Mouse (Mus musculus) lung, embryonic 16.5 days (tissue): ENCODE measurements at regions not wholly inside any gene's neighbourhood (a gene's known extent, or its start where the extent isn't known, plus 50 kb on each side); places are given as distances from the start of the nearest gene placed in this dataset.

Experiments used
- ATAC-seq: fragments of 200-750 bp; cut with Nextera tagmentation; 2 replicates; pipeline ENCODE4 v1.8.0; 2017; ENCODE audit warnings: low read depth, mild to moderate bottlenecking, moderate library complexity
- H3K27ac ChIP-seq: fragments of 300-500 bp; sonication (generic); 2 replicates; pipeline ENCODE4 v1.5.1; 2014; ENCODE audit warnings: mild to moderate bottlenecking, control low read depth, low read length
- H3K27me3 ChIP-seq: fragments of 300-500 bp; sonication (generic); 2 replicates; pipeline ENCODE4 v1.6.1; 2014; ENCODE audit warnings: low read depth, low read length, mixed read lengths; ENCODE audit not compliant: control insufficient read depth, insufficient read depth
- H3K36me3 ChIP-seq: fragments of 300-500 bp; sonication (generic); 2 replicates; pipeline ENCODE4 v1.6.1; 2014; ENCODE audit warnings: low read length; ENCODE audit not compliant: control insufficient read depth, insufficient read depth
- H3K4me1 ChIP-seq: fragments of 300-500 bp; sonication (generic); replicated peaks from 2 replicates; pipeline ENCODE4 v1.6.1; 2014; ENCODE audit warnings: low read length, mixed read lengths; ENCODE audit not compliant: control insufficient read depth, insufficient read depth
- H3K4me2 ChIP-seq: fragments of 300-500 bp; sonication (generic); 2 replicates; pipeline ENCODE4 v1.6.1; 2014; ENCODE audit warnings: low read depth, low read length, control low read depth
- H3K4me3 ChIP-seq: fragments of 300-500 bp; sonication (generic); 2 replicates; pipeline ENCODE4 v1.5.1; 2014; ENCODE audit warnings: mild to moderate bottlenecking, low read length, control low read depth
- H3K9ac ChIP-seq: fragments of 300-500 bp; sonication (generic); 2 replicates; pipeline ENCODE4 v1.6.1; 2014; ENCODE audit warnings: low read length, control low read depth
- H3K9me3 ChIP-seq: fragments of 300-500 bp; sonication (generic); 2 replicates; pipeline ENCODE4 v1.6.1; 2016; ENCODE audit warnings: low read length; ENCODE audit not compliant: control insufficient read depth
- WGBS: fragments of 180-500 bp; shearing (Covaris S2); extraction: QIAGEN DNeasy Blood & Tissue Kit; methylation state at CpG from one replicate; pipeline ENCODE4 v1.1.7; 2014; 5-methylcytosine and 5-hydroxymethylcytosine counted together

DNA sequence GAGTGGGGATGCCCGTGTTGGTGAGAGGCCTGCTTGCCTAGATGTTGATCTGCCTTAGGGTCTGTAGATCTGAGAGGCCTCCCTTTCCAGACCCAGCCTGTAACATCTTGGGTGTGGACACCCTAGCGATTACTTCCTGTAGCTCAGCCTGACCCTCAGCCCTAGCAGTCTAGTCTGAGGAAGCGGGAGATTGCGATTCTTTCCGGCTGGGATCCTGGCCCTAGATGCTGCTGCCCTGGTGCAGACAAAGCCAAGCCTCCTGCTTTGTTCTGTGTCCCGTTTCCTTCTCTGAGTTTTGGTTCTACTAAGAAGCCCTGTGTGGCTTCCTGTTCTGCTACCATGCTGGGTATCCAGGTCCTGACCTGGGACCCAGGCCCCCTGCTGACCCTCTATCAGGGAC, 171.8 kb upstream of the Ubr2 start:
- Histone ChIP-seq H3K27ac (peak overlapping the region; percentile 82), H3K4me3 (no peak overlapping the region), H3K4me1 (peaks cover 51% of the 10 kb centered on the region), H3K9me3 (no peaks in the 10 kb centered on the region), H3K36me3 (no peaks in the 10 kb centered on the region), H3K4me2 (no peak overlapping the region), H3K27me3 (no peaks in the 10 kb centered on the region), H3K9ac (no peak overlapping the region)
- ATAC-seq: peak; percentile 34; the same call in 1 of the 2 replicates
- WGBS: 36% methylated on average over 6 of the region's 6 CpGs

DNA sequence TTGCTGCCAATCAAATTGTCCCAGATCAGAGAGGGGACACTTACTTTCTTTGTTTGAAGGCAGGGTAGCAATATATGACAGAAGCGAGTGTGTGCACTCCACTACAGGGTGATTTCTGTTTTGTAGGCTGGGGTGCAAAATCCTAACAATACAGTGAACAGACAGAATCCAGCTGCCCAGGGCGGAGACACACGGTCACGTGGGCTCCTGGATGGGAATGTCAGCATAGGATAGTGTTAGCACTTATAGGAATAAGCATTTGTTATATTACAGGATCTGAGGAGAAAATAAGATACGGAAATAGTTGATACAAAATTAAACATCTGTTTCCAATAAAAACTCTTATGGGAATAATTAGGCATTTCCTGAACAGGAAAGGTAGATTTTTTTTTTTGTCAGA, 169.1 kb upstream of the Ubr2 start:
- 41% methylated on average over 5 of the region's 5 CpGs for WGBS
- Histone ChIP-seq H3K4me1 (peaks cover 64% of the 10 kb centered on the region), H3K27me3 (no peaks in the 10 kb centered on the region), H3K27ac (peak overlapping the region; percentile 91), H3K9me3 (no peaks in the 10 kb centered on the region), H3K36me3 (no peaks in the 10 kb centered on the region), H3K9ac (no peak overlapping the region), H3K4me3 (no peak overlapping the region), H3K4me2 (peak overlapping the region; percentile 39)
- ATAC-seq: peak; percentile 63

DNA sequence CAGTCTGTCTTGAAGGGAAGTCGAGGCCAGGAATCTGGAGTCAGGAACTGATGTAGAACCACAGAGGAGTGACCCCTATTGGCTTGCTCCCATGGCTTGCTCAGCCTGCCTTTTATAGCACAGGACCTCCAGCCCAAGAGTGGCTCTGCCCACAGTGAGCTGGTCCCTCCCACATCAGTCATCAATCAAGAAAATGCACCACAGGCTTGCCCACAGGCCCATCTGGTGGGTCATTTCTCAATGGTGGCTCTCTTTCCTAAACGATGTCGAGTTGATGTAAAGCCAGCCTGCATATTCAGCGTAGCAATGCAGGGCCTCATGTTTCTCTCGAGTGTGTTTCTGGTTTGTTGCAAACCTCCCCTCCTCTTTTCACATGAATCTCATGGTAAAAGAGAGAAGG, 168.3 kb upstream of the Ubr2 start:
- peak; percentile 14; the same call in 1 of the 2 replicates for ATAC-seq
- no peak overlapping the region for H3K4me3 ChIP-seq
- H3K27me3 ChIP-seq: no peaks in the 10 kb centered on the region
- 30% methylated on average over 5 of the region's 5 CpGs for WGBS
- H3K36me3 ChIP-seq: no peaks in the 10 kb centered on the region
- peak overlapping the region; percentile 33; the same call in 1 of the 2 replicates for H3K9ac ChIP-seq
- H3K4me2 ChIP-seq: peak overlapping the region; percentile 39
- H3K27ac ChIP-seq: peak overlapping the region; percentile 91
- peaks cover 62% of the 10 kb centered on the region for H3K4me1 ChIP-seq
- no peaks in the 10 kb centered on the region for H3K9me3 ChIP-seq

DNA sequence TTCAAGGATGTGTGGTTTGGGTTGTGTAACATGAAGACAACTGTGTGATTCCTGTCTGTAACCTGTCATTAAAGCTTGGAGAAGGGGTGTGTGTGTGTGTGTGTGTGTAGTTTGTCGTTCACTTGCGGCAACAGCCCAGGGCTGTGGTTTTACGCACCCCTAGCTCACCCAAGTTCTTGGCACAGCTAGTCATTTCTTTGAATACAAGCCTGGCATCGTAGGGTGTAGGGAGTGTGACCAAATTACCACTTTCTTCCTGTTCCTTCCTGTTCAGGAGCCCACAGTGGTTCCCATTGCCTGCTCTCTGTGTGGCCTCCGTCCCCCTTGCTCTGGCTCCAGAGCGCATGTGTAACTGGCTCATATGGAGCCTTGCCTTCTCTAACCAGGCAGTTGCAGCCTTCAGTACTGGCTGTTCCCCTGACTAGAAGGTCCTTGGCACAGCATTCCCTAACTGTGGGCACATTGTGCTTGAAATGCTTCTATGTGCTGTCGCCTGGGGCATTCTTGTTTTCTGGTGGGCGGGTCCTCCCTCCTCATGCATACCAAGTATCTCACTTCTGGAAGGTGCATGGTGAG, 167.4 kb upstream of the Ubr2 start:
- WGBS: 77% methylated on average over 8 of the region's 8 CpGs

DNA sequence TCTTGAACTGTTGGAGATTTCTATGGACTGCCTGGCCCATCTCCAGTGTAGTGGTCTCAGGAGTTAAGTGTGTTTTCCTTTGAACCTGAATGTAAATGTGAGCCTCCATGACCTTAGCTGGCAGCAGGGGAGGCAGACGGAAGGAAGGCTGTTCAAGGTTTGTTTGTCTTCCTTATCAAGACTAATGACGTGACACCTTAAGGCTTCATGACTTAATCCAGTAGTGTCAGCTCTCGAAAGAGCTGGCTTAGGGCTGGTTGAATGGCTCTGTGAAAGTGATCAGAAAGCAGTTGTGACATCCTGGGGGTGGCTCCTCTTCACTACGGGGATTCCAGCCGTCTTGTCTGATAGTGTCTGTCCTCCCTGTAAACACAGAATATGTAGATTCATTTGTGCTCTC, 166.0 kb upstream of the Ubr2 start:
- Histone ChIP-seq H3K4me3 (no peak overlapping the region), H3K9ac (no peak overlapping the region), H3K27ac (peak overlapping the region; percentile 0), H3K36me3 (no peaks in the 10 kb centered on the region), H3K4me2 (no peak overlapping the region), H3K9me3 (no peaks in the 10 kb centered on the region), H3K27me3 (no peaks in the 10 kb centered on the region), H3K4me1 (peaks cover 50% of the 10 kb centered on the region)
- WGBS: 18% methylated on average over 5 of the region's 5 CpGs
- ATAC-seq: no peak

More for the DNA sequence above, 167.4 kb upstream of the Ubr2 start:
- H3K36me3 ChIP-seq: no peaks in the 10 kb centered on the region
- no peak overlapping the region for H3K4me2 ChIP-seq
- peak overlapping the region; percentile 91 for H3K27ac ChIP-seq
- no peak overlapping the region for H3K9ac ChIP-seq
- H3K4me3 ChIP-seq: no peak overlapping the region
- ATAC-seq: no peak
- no peaks in the 10 kb centered on the region for H3K27me3 ChIP-seq
- H3K9me3 ChIP-seq: no peaks in the 10 kb centered on the region
- peaks cover 59% of the 10 kb centered on the region for H3K4me1 ChIP-seq

DNA sequence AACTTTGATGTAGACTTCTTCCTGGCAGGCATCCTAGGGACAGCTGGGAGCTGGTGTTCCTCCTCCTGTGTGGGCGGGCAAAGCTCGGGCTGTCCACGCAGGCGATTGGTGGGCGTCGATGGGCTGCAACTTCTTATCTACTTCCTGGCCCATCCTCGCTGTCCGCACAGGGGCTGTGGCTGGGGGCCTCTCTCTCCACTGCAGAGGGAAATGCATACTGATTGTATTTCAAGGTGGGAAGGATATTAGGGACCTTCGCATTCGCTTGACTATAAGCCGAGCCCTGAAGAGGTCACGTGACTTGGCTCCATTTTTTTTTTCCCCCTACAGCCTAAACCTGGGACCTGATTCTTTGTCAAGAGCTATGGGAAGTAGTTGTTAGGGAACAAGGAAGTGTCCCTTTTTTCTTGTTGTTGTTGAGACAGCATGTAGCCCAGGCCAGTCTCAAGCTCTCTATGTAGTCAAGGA, 164.4 kb upstream of the Ubr2 start:
- Histone ChIP-seq H3K9me3 (no peaks in the 10 kb centered on the region), H3K4me2 (peak overlapping the region; percentile 48), H3K36me3 (no peaks in the 10 kb centered on the region), H3K27me3 (no peaks in the 10 kb centered on the region), H3K4me3 (peak overlapping the region; percentile 41), H3K4me1 (peaks cover 46% of the 10 kb centered on the region), H3K9ac (peak overlapping the region; percentile 48; the same call in 1 of the 2 replicates), H3K27ac (peak overlapping the region; percentile 82)
- ATAC-seq: peak; percentile 91
- WGBS: 29% methylated on average over 12 of the region's 12 CpGs

DNA sequence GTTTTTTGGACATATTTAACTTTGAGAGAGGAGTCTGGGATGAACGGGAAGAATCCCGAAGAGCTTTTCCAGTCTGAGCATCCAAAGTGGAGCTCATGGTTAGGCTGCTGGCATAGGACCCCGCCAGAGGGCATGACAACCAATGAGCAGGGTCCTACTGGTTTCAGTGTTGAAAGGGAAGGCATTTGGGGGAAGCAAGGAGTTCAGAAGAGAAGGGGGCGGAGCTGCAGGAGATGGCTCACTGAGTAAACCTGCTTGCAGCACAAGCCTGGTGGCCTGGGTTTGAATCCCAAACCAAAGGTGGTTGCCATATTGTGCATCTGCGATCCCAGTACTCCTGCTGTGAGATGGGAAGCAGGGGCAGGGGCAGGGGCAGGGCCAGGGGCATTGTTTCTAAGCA, 161.4 kb upstream of the Ubr2 start:
- Histone ChIP-seq H3K9ac (no peak overlapping the region), H3K27me3 (no peaks in the 10 kb centered on the region), H3K4me3 (no peak overlapping the region), H3K27ac (no peak overlapping the region), H3K4me1 (peaks cover 43% of the 10 kb centered on the region), H3K4me2 (no peak overlapping the region), H3K9me3 (no peaks in the 10 kb centered on the region), H3K36me3 (no peaks in the 10 kb centered on the region)
- no peak for ATAC-seq
- 90% methylated on average over 5 of the region's 5 CpGs for WGBS

DNA sequence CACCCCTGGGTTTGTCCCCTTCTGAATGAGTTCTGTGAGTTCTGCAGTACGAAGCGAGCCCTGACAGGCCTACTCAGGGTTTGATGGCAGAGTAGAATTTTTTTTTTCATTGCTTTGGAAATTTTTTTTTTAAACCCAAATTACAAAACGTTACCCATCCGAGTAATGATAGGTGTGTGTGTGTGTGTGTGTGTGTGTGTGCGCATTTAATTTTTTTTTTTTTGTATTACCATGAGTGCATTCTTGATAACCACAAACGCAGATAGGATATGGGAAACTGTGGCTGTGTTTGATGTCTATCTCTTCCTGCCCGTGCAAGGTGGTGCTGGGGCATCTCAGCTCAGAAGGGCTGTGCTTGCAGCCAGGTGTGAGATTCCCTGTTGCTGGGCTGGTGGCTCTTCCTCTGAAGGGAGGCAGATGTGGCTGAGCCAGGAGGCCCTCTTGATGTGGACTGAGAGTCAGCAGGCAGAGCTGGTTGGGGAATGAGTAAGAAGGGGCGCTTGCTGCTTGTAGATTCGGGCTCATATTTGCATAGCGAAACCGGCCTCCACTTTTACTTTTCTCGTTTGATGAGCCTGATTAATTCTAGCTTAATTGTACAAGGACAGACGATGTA, 160.7 kb upstream of the Ubr2 start:
- peaks cover 37% of the 10 kb centered on the region for H3K4me1 ChIP-seq
- no peaks in the 10 kb centered on the region for H3K36me3 ChIP-seq
- WGBS: 83% methylated on average over 13 of the region's 13 CpGs
- no peaks in the 10 kb centered on the region for H3K27me3 ChIP-seq
- ATAC-seq: no peak
- H3K4me3 ChIP-seq: no peak overlapping the region
- no peak overlapping the region for H3K4me2 ChIP-seq
- H3K9ac ChIP-seq: no peak overlapping the region
- H3K9me3 ChIP-seq: no peaks in the 10 kb centered on the region
- no peak overlapping the region for H3K27ac ChIP-seq

DNA sequence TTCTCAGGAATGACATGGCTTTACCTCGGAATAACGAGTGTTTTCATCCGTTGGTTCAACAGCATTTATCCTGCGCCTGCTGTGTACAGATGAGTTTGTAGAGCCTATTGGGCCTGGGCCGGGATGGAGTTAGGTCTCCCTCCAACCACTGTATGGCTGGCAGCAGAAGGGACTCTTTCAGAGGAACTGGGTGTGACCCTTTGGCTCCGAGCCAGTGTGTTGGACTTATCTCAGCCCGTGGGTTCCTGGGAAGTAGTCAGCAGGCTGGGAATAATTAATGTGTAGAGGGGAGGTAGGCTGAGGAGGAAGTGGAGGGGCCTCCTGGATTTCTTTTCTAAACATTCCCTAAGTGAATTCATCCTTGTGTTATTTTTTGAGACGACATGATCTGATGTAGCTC, 157.7 kb upstream of the Ubr2 start:
- Histone ChIP-seq H3K36me3 (no peaks in the 10 kb centered on the region), H3K4me3 (no peak overlapping the region), H3K27ac (peak overlapping the region; percentile 15; the same call in 1 of the 2 replicates), H3K4me1 (peaks cover 23% of the 10 kb centered on the region), H3K27me3 (no peaks in the 10 kb centered on the region), H3K4me2 (no peak overlapping the region), H3K9ac (no peak overlapping the region), H3K9me3 (no peaks in the 10 kb centered on the region)
- WGBS: 21% methylated on average over 8 of the region's 8 CpGs
- ATAC-seq: peak; percentile 79
